Mouse (Mus musculus) heart, embryonic 12.5 days (tissue): ENCODE measurements around the gene Sall4. TPM values are rescaled to one million over a fixed set of nuclear protein-coding genes. Genes with fewer than 3 reads are reported as not detected.
A peak's percentile ranks its signal among the peaks of the same experiment; 100 is the strongest.

Experiments used
- ATAC-seq: fragments of 200-750 bp; cut with Nextera tagmentation; 2 replicates; pipeline ENCODE4 v1.8.0; 2017; ENCODE audit warnings: moderate TSS enrichment, moderate library complexity; ENCODE audit not compliant: insufficient number of reproducible peaks, low FRiP score
- H3K27ac ChIP-seq: fragments of 300-500 bp; sonication (generic); 2 replicates; pipeline ENCODE4 v1.5.1; 2016; ENCODE audit warnings: mild to moderate bottlenecking, moderate library complexity; ENCODE audit not compliant: poor library complexity, severe bottlenecking
- H3K27me3 ChIP-seq: fragments of 300-500 bp; sonication (generic); replicated peaks from 2 replicates; pipeline ENCODE4 v1.6.1; 2016; ENCODE audit warnings: mild to moderate bottlenecking, moderate library complexity
- H3K36me3 ChIP-seq: fragments of 300-500 bp; sonication (generic); 2 replicates; pipeline ENCODE4 v1.6.1; 2016; ENCODE audit warnings: mild to moderate bottlenecking, moderate library complexity
- H3K4me1 ChIP-seq: fragments of 300-500 bp; sonication (generic); replicated peaks from 2 replicates; pipeline ENCODE4 v1.6.1; 2016; ENCODE audit warnings: mild to moderate bottlenecking
- H3K4me2 ChIP-seq: fragments of 300-500 bp; sonication (generic); 2 replicates; pipeline ENCODE4 v1.6.1; 2016; ENCODE audit warnings: mild to moderate bottlenecking, moderate library complexity
- H3K4me3 ChIP-seq: fragments of 300-500 bp; sonication (generic); 2 replicates; pipeline ENCODE4 v1.5.1; 2016; ENCODE audit warnings: mild to moderate bottlenecking
- H3K9ac ChIP-seq: fragments of 300-500 bp; sonication (generic); 2 replicates; pipeline ENCODE4 v1.6.1; 2016; ENCODE audit warnings: mild to moderate bottlenecking, moderate library complexity
- H3K9me3 ChIP-seq: fragments of 300-500 bp; sonication (generic); replicated peaks from 2 replicates; pipeline ENCODE4 v1.6.1; 2016; ENCODE audit warnings: mild to moderate bottlenecking, moderate library complexity
- WGBS: fragments of 180-500 bp; shearing (Covaris S2); methylation state at CpG from one replicate; pipeline ENCODE4 v1.1.7; 2016; 5-methylcytosine and 5-hydroxymethylcytosine counted together
- polyA plus RNA-seq: library from polyadenylated mRNA; unstranded; fragments of >200 nt; fragmentation: Nextera tagmentation; extraction: Ambion mirVana; gene quantifications from 2 replicates; pipeline ENCODE4 v1.2.1, GENCODE M21; 2016

Sall4 gene
- polyA plus RNA-seq, 1 experiment from 2014 or later = 3.9 TPM

DNA sequence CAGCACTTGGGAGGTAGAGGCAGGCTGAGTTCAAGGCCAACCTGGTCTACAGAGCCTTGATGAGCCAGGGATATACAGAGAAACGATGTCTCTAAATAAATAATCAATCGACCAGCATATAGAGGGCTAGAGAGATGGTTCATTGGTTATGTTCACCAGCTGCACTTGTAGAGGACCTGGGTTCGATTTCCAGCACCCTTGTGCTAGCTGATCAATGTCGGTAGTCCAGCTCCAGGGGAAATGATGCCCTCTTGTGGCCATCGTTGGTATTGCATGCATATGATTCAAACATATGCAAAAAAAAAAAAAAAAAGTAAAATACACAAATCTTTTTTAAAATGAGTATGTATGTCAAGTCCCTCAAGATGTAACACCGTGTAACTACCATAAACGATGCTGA lies 25.1 kb downstream of the Sall4 start:
- Histone ChIP-seq H3K27me3 (no peaks in the 10 kb centered on the region), H3K27ac (no peak overlapping the region), H3K4me1 (no peaks in the 10 kb centered on the region), H3K4me3 (no peak overlapping the region), H3K9ac (no peak overlapping the region), H3K9me3 (peaks cover 4% of the 10 kb centered on the region; the same call in 1 of the 2 replicates), H3K36me3 (no peaks in the 10 kb centered on the region), H3K4me2 (peak overlapping the region; percentile 82; the same call in 1 of the 2 replicates)
- 16% methylated on average over 7 of the region's 7 CpGs for WGBS
- ATAC-seq = no peak

GRCm38 (mm10) chr2:168742059-168742627 lies 25.6 kb downstream of the Sall4 start, which contains the start of gene Atp9a:
TSS of gene Atp9a (minus strand) at chr2:168742409.
- Histone ChIP-seq H3K4me1 (no peaks in the 10 kb centered on the region), H3K27me3 (no peaks in the 10 kb centered on the region), H3K27ac (peak within 1 kb of the TSS; percentile 51), H3K4me2 (peak within 1 kb of the TSS; percentile 82), H3K9me3 (peaks cover 4% of the 10 kb centered on the region; the same call in 1 of the 2 replicates), H3K9ac (peak within 1 kb of the TSS; percentile 82), H3K4me3 (peak within 1 kb of the TSS; percentile 98), H3K36me3 (no peaks in the 10 kb centered on the region)
- 10% methylated on average over 18 of the region's 33 CpGs for WGBS
- peak; percentile 64 for ATAC-seq

DNA sequence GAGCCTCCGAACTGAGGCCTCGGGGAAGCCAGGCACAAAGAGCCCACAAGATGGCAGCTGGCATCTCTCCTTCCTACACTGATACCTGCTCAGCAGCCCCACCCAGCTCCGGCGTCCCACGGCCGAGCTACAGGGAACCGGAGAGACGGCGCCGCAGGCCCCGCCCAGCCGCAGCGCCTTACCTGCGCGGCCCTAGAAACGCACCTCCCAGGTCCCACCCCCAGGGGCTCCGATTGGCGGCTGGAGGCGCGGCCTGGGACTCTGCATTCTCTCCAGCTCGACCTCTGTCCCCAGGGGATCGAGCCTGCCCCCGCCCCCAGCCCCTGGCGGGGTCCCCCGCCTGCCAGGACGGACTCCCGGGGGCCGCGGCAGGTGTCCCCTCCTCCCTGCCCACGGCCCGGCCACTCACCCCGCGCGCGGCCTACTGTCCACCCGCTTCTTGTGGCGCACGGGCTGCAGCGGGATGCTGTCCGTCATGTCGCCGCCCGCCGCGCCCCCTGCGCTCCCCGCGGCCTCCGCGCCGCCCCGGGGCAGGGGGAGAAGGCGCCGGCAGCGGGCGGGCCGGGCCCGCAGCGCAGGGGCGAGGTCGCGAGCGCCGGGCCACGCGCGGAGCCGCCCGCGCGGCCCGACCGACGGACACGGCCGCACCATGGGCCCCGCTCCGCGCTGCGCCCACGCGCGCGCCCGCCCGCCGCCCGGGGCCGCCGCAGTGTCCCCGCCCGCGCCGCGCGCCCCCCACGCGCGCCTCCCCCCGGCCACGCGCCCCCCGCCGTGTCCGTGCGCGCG lies 26.3 kb downstream of the Sall4 start:
- peak overlapping the region; percentile 51 for H3K27ac ChIP-seq
- peak overlapping the region; percentile 82 for H3K9ac ChIP-seq
- H3K4me2 ChIP-seq = peak overlapping the region; percentile 82
- no peaks in the 10 kb centered on the region for H3K36me3 ChIP-seq
- H3K4me3 ChIP-seq = peak overlapping the region; percentile 98
- WGBS = 10% methylated on average over 82 of the region's 108 CpGs
- ATAC-seq = peak; percentile 81
- peaks cover 4% of the 10 kb centered on the region; the same call in 1 of the 2 replicates for H3K9me3 ChIP-seq
- H3K4me1 ChIP-seq = no peaks in the 10 kb centered on the region
- no peaks in the 10 kb centered on the region for H3K27me3 ChIP-seq

DNA sequence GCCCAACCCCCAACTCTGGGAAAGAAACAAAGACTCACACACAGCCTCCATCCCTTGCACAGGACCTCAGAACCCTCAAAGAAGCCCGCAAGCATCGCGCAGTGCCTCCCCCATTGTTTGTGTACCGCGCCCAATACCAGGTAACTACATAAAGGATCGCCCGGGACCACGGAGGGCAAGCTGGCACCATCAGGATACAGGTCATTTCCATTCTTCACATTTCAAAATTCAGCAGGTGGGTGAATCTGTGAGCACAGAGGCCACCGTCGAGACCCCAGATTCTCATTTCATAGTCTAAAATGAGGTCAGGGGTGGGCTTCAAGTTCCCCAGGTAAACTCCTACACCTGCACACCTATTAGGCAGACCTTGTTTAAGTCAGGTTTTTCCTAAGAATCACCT lies 27.2 kb downstream of the Sall4 start:
- WGBS = 86% methylated on average over 10 of the region's 10 CpGs

DNA sequence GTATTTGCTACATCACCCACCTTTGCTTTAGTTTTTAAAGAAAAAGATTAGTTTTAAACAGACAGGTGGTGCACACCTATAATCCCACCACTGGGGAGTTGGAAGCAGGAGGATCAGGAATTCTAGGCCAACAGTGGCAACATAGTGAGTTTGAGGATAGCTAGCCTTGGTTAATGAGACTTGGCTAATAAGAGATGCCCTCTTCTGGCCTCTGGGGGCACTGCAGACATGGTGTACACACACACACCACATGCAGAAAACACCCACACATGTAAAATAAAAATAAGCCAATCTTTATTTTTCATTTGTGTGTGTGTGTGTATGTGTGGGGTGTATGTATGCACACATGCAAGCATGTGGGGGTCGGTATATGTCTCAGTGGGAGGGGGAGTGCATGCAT lies 28.9 kb downstream of the Sall4 start:
- 75% methylated on average over 1 of the region's 1 CpGs for WGBS
- no peak for ATAC-seq
- no peak overlapping the region for H3K27ac ChIP-seq

More for the DNA sequence above, 27.2 kb downstream of the Sall4 start:
- H3K4me1 ChIP-seq = no peaks in the 10 kb centered on the region
- H3K4me2 ChIP-seq = peak overlapping the region; percentile 82
- peak overlapping the region; percentile 98 for H3K4me3 ChIP-seq
- no peaks in the 10 kb centered on the region for H3K36me3 ChIP-seq
- no peak overlapping the region for H3K27ac ChIP-seq
- no peak for ATAC-seq
- H3K9me3 ChIP-seq = peaks cover 4% of the 10 kb centered on the region; the same call in 1 of the 2 replicates
- no peaks in the 10 kb centered on the region for H3K27me3 ChIP-seq
- no peak overlapping the region; the same call in 1 of the 2 replicates for H3K9ac ChIP-seq

GRCm38 (mm10) chr2:168737878-168738277 lies 29.9 kb downstream of the Sall4 start:
- Histone ChIP-seq H3K27ac (no peak overlapping the region), H3K9me3 (peaks cover 4% of the 10 kb centered on the region; the same call in 1 of the 2 replicates), H3K9ac (no peak overlapping the region), H3K27me3 (no peaks in the 10 kb centered on the region), H3K4me2 (no peak overlapping the region), H3K36me3 (no peaks in the 10 kb centered on the region), H3K4me3 (no peak overlapping the region), H3K4me1 (no peaks in the 10 kb centered on the region; the same call in 1 of the 2 replicates)
- WGBS = 86% methylated on average over 10 of the region's 10 CpGs
- ATAC-seq = no peak

More for the DNA sequence above, 28.9 kb downstream of the Sall4 start:
- Histone ChIP-seq H3K9me3 (peaks cover 4% of the 10 kb centered on the region; the same call in 1 of the 2 replicates), H3K36me3 (no peaks in the 10 kb centered on the region), H3K4me3 (no peak overlapping the region), H3K4me1 (no peaks in the 10 kb centered on the region; the same call in 1 of the 2 replicates), H3K27me3 (no peaks in the 10 kb centered on the region), H3K4me2 (no peak overlapping the region), H3K9ac (no peak overlapping the region)

DNA sequence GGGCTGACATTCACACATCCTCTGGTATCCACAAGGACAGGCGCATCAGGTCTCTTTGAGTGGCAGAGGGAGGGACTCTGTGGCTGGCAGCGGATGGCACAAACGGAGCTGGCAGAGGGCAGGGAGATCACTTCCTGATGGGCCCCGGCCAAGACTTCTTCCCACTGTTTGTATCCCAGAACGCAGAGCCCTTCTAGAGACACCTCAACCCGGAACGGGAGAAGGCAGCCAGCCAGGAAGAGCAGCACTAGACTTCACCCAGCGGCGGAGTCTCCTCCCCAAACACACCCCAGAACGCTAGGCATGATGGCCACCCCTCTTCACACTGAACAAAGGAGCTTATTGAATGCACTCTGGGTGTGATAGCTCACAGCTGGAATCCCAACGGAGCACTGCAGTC lies 33.7 kb downstream of the Sall4 start:
- Histone ChIP-seq H3K4me1 (peaks cover 7% of the 10 kb centered on the region), H3K36me3 (no peaks in the 10 kb centered on the region), H3K9ac (no peak overlapping the region), H3K27me3 (no peaks in the 10 kb centered on the region), H3K9me3 (no peaks in the 10 kb centered on the region; the same call in 1 of the 2 replicates), H3K4me3 (no peak overlapping the region), H3K4me2 (no peak overlapping the region), H3K27ac (no peak overlapping the region)
- no peak for ATAC-seq
- WGBS = 41% methylated on average over 11 of the region's 11 CpGs

GRCm38 (mm10) chr2:168731258-168731657 lies 36.5 kb downstream of the Sall4 start:
- no peak overlapping the region for H3K4me3 ChIP-seq
- no peak overlapping the region for H3K4me2 ChIP-seq
- no peaks in the 10 kb centered on the region for H3K36me3 ChIP-seq
- no peaks in the 10 kb centered on the region for H3K27me3 ChIP-seq
- H3K4me1 ChIP-seq = peaks cover 23% of the 10 kb centered on the region
- H3K27ac ChIP-seq = no peak overlapping the region
- no peak for ATAC-seq
- 64% methylated on average over 8 of the region's 8 CpGs for WGBS
- no peak overlapping the region for H3K9ac ChIP-seq
- no peaks in the 10 kb centered on the region for H3K9me3 ChIP-seq

- ATAC-seq = no peak
- Histone ChIP-seq H3K9ac (no peak overlapping the region), H3K27me3 (no peaks in the 10 kb centered on the region), H3K4me3 (no peak overlapping the region), H3K4me2 (no peak overlapping the region), H3K27ac (no peak overlapping the region), H3K36me3 (no peaks in the 10 kb centered on the region), H3K9me3 (0 out of 2 replicates have a peak, but pooled peaks cover 3% of the 10 kb centered on the region), H3K4me1 (peaks cover 30% of the 10 kb centered on the region)
- WGBS = 77% methylated on average over 12 of the region's 12 CpGs
Measured at GRCm38 (mm10) chr2:168729736-168730135, 38.0 kb downstream of the Sall4 start.

DNA sequence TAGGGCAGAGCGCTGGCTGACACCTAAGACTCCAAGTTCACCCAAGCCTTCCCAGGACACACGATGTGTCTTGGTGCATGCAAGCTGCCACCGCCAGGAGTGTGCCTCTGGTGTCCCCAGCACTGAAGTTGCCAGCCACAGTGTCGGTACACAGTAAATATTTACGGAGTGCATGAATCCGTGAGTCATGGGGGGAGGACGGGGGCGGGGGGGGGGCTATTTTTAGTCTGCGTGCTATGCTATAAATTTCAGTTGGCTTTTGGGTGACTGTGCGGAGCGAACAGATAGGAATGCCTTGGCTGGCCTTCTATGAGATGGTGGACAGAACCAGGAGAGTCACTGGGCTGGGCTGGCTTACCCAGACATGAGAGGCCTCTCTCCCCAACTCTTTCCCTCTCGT lies 39.7 kb downstream of the Sall4 start:
- Histone ChIP-seq H3K27me3 (no peaks in the 10 kb centered on the region), H3K36me3 (no peaks in the 10 kb centered on the region), H3K4me1 (peaks cover 30% of the 10 kb centered on the region), H3K4me3 (no peak overlapping the region), H3K4me2 (0 out of 2 replicates have a peak overlapping the region, but pooled peaks have one; percentile 8), H3K9ac (no peak overlapping the region), H3K27ac (peak overlapping the region; percentile 61), H3K9me3 (0 out of 2 replicates have a peak, but pooled peaks cover 5% of the 10 kb centered on the region)
- no peak for ATAC-seq
- 64% methylated on average over 12 of the region's 12 CpGs for WGBS

DNA sequence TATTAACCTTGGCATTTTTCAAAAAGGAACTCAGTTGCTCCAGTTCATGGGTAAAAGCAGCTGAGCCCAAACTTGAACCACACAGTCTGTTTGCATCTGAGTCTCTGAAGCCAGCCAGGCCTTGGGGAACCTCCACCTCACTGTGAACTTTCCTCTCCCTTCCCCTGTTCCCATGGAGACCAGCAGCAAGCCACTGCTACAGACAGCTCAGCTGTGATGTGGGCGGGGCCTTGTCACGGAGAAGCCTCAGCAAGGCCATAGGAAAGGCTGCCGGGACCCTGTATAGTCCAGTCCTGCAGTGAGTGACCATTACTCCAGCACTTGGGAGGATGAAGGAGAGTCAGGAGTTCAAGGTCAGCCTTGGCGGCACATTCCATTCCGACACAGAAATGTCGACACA lies 41.7 kb downstream of the Sall4 start:
- no peaks in the 10 kb centered on the region for H3K36me3 ChIP-seq
- H3K4me3 ChIP-seq = no peak overlapping the region
- 38% methylated on average over 6 of the region's 6 CpGs for WGBS
- H3K27me3 ChIP-seq = no peaks in the 10 kb centered on the region
- H3K27ac ChIP-seq = no peak overlapping the region
- no peak overlapping the region for H3K9ac ChIP-seq
- peak; percentile 49; the same call in 1 of the 2 replicates for ATAC-seq
- no peak overlapping the region; the same call in 1 of the 2 replicates for H3K4me2 ChIP-seq
- H3K9me3 ChIP-seq = 0 out of 2 replicates have a peak, but pooled peaks cover 6% of the 10 kb centered on the region
- peaks cover 22% of the 10 kb centered on the region for H3K4me1 ChIP-seq
